Mouse (Mus musculus) lung, adult 2 months (tissue): ENCODE measurements at regions not wholly inside any gene's neighbourhood (a gene's known extent, or its start where the extent isn't known, plus 50 kb on each side); places are given as distances from the start of the nearest gene placed in this dataset.

Source experiments
- CTCF ChIP-seq: fragments of 200-500 bp; IDR thresholded peaks from 2 replicates; pipeline ENCODE4 v1.5.1; 2011; ENCODE audit warnings: mild to moderate bottlenecking, low read length, control low read depth; ENCODE audit not compliant: insufficient read depth
- POLR2A ChIP-seq: fragments of 200-500 bp; IDR thresholded peaks from 2 replicates; pipeline ENCODE4 v1.6.1; 2011; ENCODE audit warnings: low read depth, mild to moderate bottlenecking, control low read depth, low read length, borderline replicate concordance; ENCODE audit errors: extremely low read depth

GRCm38 (mm10) chr1:183533386-183533785, 115.4 kb downstream of the Hhipl2 start:
- TF ChIP-seq CTCF (no peak), POLR2A (no peak)
